Mouse (Mus musculus) adrenal gland, postnatal 25 days (tissue): ENCODE data around the gene Faiml. TPM values are rescaled to one million over a fixed set of nuclear protein-coding genes. Genes with fewer than 3 reads are reported as not detected.

Experiments used
- DNase-seq: peaks from one replicate; pipeline ENCODE4 v3.0.0; 2021; ENCODE audit warnings: mixed read lengths
- long read RNA-seq: library from polyadenylated mRNA; stranded (forward); transcript quantifications from one replicate; pipeline ENCODE4 v2.0.0, GENCODE M21; 2021
- total RNA-seq: library from RNA; stranded (reverse); gene quantifications from 2 replicates; pipeline ENCODE4 v1.2.3, GENCODE M21; 2021

Gene Faiml
- total RNA-seq, result not detected in 2 replicates
- long read RNA-seq, result 0 reads

GRCm38 (mm10) chr9:99237139-99237538 is at the start of gene Faiml:
Gene Faiml (minus strand): TSS chr9:99237239.
- DNase-seq, result no peak

GRCm38 (mm10) chr9:99258891-99259290 is 21.9 kb upstream of the Faiml start:
- no peak for DNase-seq

- no peak for DNase-seq
These were observed 19.8 kb upstream of the Faiml start for GRCm38 (mm10) chr9:99256821-99257220.

GRCm38 (mm10) chr9:99256206-99256605 is 19.2 kb upstream of the Faiml start:
- no peak for DNase-seq

GRCm38 (mm10) chr9:99253861-99254260 is 16.8 kb upstream of the Faiml start:
- no peak for DNase-seq

GRCm38 (mm10) chr9:99248906-99249305 is 11.9 kb upstream of the Faiml start:
- DNase-seq, result no peak

GRCm38 (mm10) chr9:99248304-99248703 is 11.3 kb upstream of the Faiml start:
- peak; percentile 13 for DNase-seq

- no peak for DNase-seq
These were observed 6.9 kb upstream of the Faiml start for GRCm38 (mm10) chr9:99243895-99244293.

- peak; percentile 97 for DNase-seq
These were observed 6.3 kb upstream of the Faiml start, which contains the start of gene Cep70 for GRCm38 (mm10) chr9:99243190-99243894. Gene Cep70 (plus strand): TSS chr9:99243367.

- DNase-seq, result no peak
These were observed 5.6 kb upstream of the Faiml start for GRCm38 (mm10) chr9:99242533-99243189.

- peak; percentile 44 for DNase-seq
These were observed 5.0 kb upstream of the Faiml start for GRCm38 (mm10) chr9:99242035-99242434.

- DNase-seq, result no peak
These were observed 3.5 kb upstream of the Faiml start for GRCm38 (mm10) chr9:99240571-99240970.

- DNase-seq, result peak; percentile 12
These were observed 2.2 kb upstream of the Faiml start for GRCm38 (mm10) chr9:99239256-99239655.

- DNase-seq, result no peak
These were observed 1.2 kb upstream of the Faiml start for GRCm38 (mm10) chr9:99238276-99238675.

GRCm38 (mm10) chr9:99229450-99229849 is 7.6 kb downstream of the Faiml start:
- DNase-seq, result no peak

- no peak for DNase-seq
These were observed 12.5 kb downstream of the Faiml start for GRCm38 (mm10) chr9:99224583-99224982.

GRCm38 (mm10) chr9:99221636-99222035 is 15.4 kb downstream of the Faiml start:
- no peak for DNase-seq

GRCm38 (mm10) chr9:99217999-99218719 is 18.9 kb downstream of the Faiml start:
- peak; percentile 53 for DNase-seq

GRCm38 (mm10) chr9:99216182-99216581 is 20.9 kb downstream of the Faiml start:
- no peak for DNase-seq

GRCm38 (mm10) chr9:99212643-99213042 is 24.4 kb downstream of the Faiml start:
- DNase-seq, result no peak

- DNase-seq, result no peak
These were observed 53.9 kb downstream of the Faiml start for GRCm38 (mm10) chr9:99183043-99183670.

- no peak for DNase-seq
These were observed 54.9 kb downstream of the Faiml start for GRCm38 (mm10) chr9:99182121-99182520.

GRCm38 (mm10) chr9:99180272-99180671 is 56.8 kb downstream of the Faiml start:
- no peak for DNase-seq
